Mouse (Mus musculus): ENCODE data around the gene Enox1.
"Not testable (repeated sequence)": the region's sequence is repeated elsewhere in the genome, so short reads cannot be mapped to it uniquely, and the experiment has no call there.

Gene Enox1

GRCm38 (mm10) chr14:77156222-77156910 lies at the start of gene Enox1:
Gene Enox1 (plus strand): TSS chr14:77156763.
- DNase-seq = peak; percentile 91 to 94

GRCm38 (mm10) chr14:77110622-77111021 lies 45.9 kb upstream of the Enox1 start:
- DNase-seq = not testable (repeated sequence)

- no peak for DNase-seq
These were observed 26.0 kb upstream of the Enox1 start for GRCm38 (mm10) chr14:77130612-77131011.

- no peak for DNase-seq
These were observed 19.6 kb upstream of the Enox1 start for GRCm38 (mm10) chr14:77136936-77137335.

GRCm38 (mm10) chr14:77141324-77142282 lies 15.0 kb upstream of the Enox1 start:
- peak; percentile 69 to 88 for DNase-seq

GRCm38 (mm10) chr14:77145103-77145502 lies 11.5 kb upstream of the Enox1 start:
- DNase-seq = no peak

GRCm38 (mm10) chr14:77147635-77148034 lies 8.9 kb upstream of the Enox1 start:
- DNase-seq = no peak

- DNase-seq = no peak
These were observed 6.0 kb upstream of the Enox1 start for GRCm38 (mm10) chr14:77150556-77150955.

GRCm38 (mm10) chr14:77151431-77151830 lies 5.1 kb upstream of the Enox1 start:
- DNase-seq = no peak

- DNase-seq = no peak
These were observed 445 bp downstream of the Enox1 start for GRCm38 (mm10) chr14:77156911-77157504.

- DNase-seq = peak; percentile 84 to 91
These were observed 945 bp downstream of the Enox1 start for GRCm38 (mm10) chr14:77157505-77157911.

GRCm38 (mm10) chr14:77159397-77159796 lies 2.8 kb downstream of the Enox1 start:
- no peak for DNase-seq

- peak in 1 of 2 experiments; percentile 38 for DNase-seq
These were observed 5.9 kb downstream of the Enox1 start for GRCm38 (mm10) chr14:77162496-77162895.

- DNase-seq = peak; percentile 36 to 51
These were observed 7.8 kb downstream of the Enox1 start for GRCm38 (mm10) chr14:77164396-77164795.

GRCm38 (mm10) chr14:77168161-77168560 lies 11.6 kb downstream of the Enox1 start:
- no peak for DNase-seq

GRCm38 (mm10) chr14:77174491-77174890 lies 17.9 kb downstream of the Enox1 start:
- DNase-seq = peak; percentile 74 to 78

- DNase-seq = no peak
These were observed 18.4 kb downstream of the Enox1 start for GRCm38 (mm10) chr14:77174931-77175330.

- no peak for DNase-seq
These were observed 23.7 kb downstream of the Enox1 start for GRCm38 (mm10) chr14:77180241-77180640.

- DNase-seq = no peak
These were observed 24.3 kb downstream of the Enox1 start for GRCm38 (mm10) chr14:77180753-77181374.

- no peak for DNase-seq
These were observed 26.9 kb downstream of the Enox1 start for GRCm38 (mm10) chr14:77183491-77183890.

GRCm38 (mm10) chr14:77190158-77190557 lies 33.6 kb downstream of the Enox1 start:
- no peak for DNase-seq

- DNase-seq = no peak
These were observed 38.9 kb downstream of the Enox1 start for GRCm38 (mm10) chr14:77195314-77196020.
